Mouse (Mus musculus) forebrain, embryonic 11.5 days (tissue): Measurements from ENCODE around the gene Mxd4. TPM values are rescaled to one million over a fixed set of nuclear protein-coding genes. Genes with fewer than 3 reads are reported as not detected.

Source experiments
- ATAC-seq: fragments of 200-750 bp; cut with Nextera tagmentation; replicated peaks from 2 replicates; pipeline ENCODE4 v1.8.0; 2017; ENCODE audit warnings: moderate TSS enrichment; ENCODE audit not compliant: low FRiP score
- DNase-seq: peaks from one replicate; pipeline ENCODE4 v3.0.0-alpha.2; 2017; ENCODE audit warnings: low spot score
- H3K27ac ChIP-seq: fragments of 300-500 bp; sonication (generic); 2 replicates; pipeline ENCODE4 v1.5.1; 2014; ENCODE audit warnings: low read depth, low read length
- H3K27me3 ChIP-seq: fragments of 300-500 bp; sonication (generic); 2 replicates; pipeline ENCODE4 v1.6.1; 2014; ENCODE audit warnings: mild to moderate bottlenecking, low read length, mixed read lengths; ENCODE audit not compliant: control insufficient read depth, insufficient read depth
- H3K36me3 ChIP-seq: fragments of 300-500 bp; sonication (generic); 2 replicates; pipeline ENCODE4 v1.6.1; 2014; ENCODE audit warnings: mild to moderate bottlenecking, low read length, moderate library complexity, mixed read lengths; ENCODE audit not compliant: control insufficient read depth, insufficient read depth
- H3K4me1 ChIP-seq: fragments of 300-500 bp; sonication (generic); replicated peaks from 2 replicates; pipeline ENCODE4 v1.6.1; 2014; ENCODE audit warnings: low read length, mixed read lengths; ENCODE audit not compliant: control insufficient read depth, insufficient read depth
- H3K4me2 ChIP-seq: fragments of 300-500 bp; sonication (generic); 2 replicates; pipeline ENCODE4 v1.6.1; 2014; ENCODE audit warnings: low read depth, mild to moderate bottlenecking, low read length, moderate library complexity, mixed read lengths; ENCODE audit not compliant: severe bottlenecking
- H3K4me3 ChIP-seq: fragments of 300-500 bp; sonication (generic); 2 replicates; pipeline ENCODE4 v1.5.1; 2014; ENCODE audit warnings: low read depth, low read length
- H3K9ac ChIP-seq: fragments of 300-500 bp; sonication (generic); 2 replicates; pipeline ENCODE4 v1.6.1; 2014; ENCODE audit warnings: low read length
- H3K9me3 ChIP-seq: fragments of 300-500 bp; sonication (generic); 2 replicates; pipeline ENCODE4 v1.6.1; 2016; ENCODE audit warnings: low read length, mixed read lengths; ENCODE audit not compliant: control insufficient read depth
- WGBS: fragments of 180-500 bp; shearing (Covaris S2); extraction: QIAGEN DNeasy Blood & Tissue Kit; methylation state at CpG from one replicate; pipeline ENCODE4 v1.1.7; 2014; 5-methylcytosine and 5-hydroxymethylcytosine counted together
- polyA plus RNA-seq: library from polyadenylated mRNA; unstranded; fragments of >200 nt; fragmentation: Nextera tagmentation; extraction: Ambion mirVana; gene quantifications from 2 replicates; pipeline ENCODE4 v1.2.1, GENCODE M21; 2014

Gene Mxd4
- polyA plus RNA-seq, 1 experiment from 2014 or later = 20.1 TPM

GRCm38 (mm10) chr5:34132731-34133130 lies 54.8 kb downstream of the Mxd4 start:
- Histone ChIP-seq H3K36me3 (no peaks in the 10 kb centered on the region), H3K27ac (no peak overlapping the region), H3K9me3 (no peaks in the 10 kb centered on the region), H3K27me3 (no peaks in the 10 kb centered on the region), H3K4me2 (no peak overlapping the region), H3K4me1 (no peaks in the 10 kb centered on the region), H3K9ac (no peak overlapping the region), H3K4me3 (no peak overlapping the region)
- ATAC-seq (no peak), DNase-seq (no peak)
- WGBS = 84% methylated on average over 2 of the region's 2 CpGs

GRCm38 (mm10) chr5:34124131-34124530 lies 63.4 kb downstream of the Mxd4 start:
- H3K4me3 ChIP-seq = no peak overlapping the region
- WGBS = 12% methylated on average over 1 of the region's 1 CpGs
- no peak overlapping the region for H3K4me2 ChIP-seq
- no peaks in the 10 kb centered on the region for H3K36me3 ChIP-seq
- DNase-seq (no peak), ATAC-seq (no peak)
- no peak overlapping the region for H3K9ac ChIP-seq
- H3K4me1 ChIP-seq = no peaks in the 10 kb centered on the region
- H3K27ac ChIP-seq = no peak overlapping the region
- H3K9me3 ChIP-seq = no peaks in the 10 kb centered on the region
- no peaks in the 10 kb centered on the region for H3K27me3 ChIP-seq

Other genes starting within 250 kb of the Mxd4 start
- 228 and 239 TPM in 2 replicates for gene Gm1673, start 204.3 kb downstream of the Mxd4 start, polyA plus RNA-seq
- gene Nat8l, start 191.7 kb downstream of the Mxd4 start, polyA plus RNA-seq = 1.9 and 2.0 TPM in 2 replicates
- 1.1 and 1.7 TPM in 2 replicates for gene Poln, start 18.3 kb downstream of the Mxd4 start, polyA plus RNA-seq
- gene Haus3, start 18.2 kb downstream of the Mxd4 start, polyA plus RNA-seq = 42.4 and 50.8 TPM in 2 replicates
- gene Zfyve28, start 100.7 kb upstream of the Mxd4 start, polyA plus RNA-seq = 1.6 TPM in 2 replicates
- gene Cfap99, start 100.9 kb upstream of the Mxd4 start, polyA plus RNA-seq = not detected in 2 replicates
- gene Rnf4, start 148.6 kb upstream of the Mxd4 start, polyA plus RNA-seq = 199 and 201 TPM in 2 replicates
- 19.6 TPM in 2 replicates for gene Fam193a, start 182.2 kb upstream of the Mxd4 start, polyA plus RNA-seq